Mouse (Mus musculus) heart, adult 2 months (tissue): Measurements from ENCODE around the gene Rasip1.

Experiments used
- CTCF ChIP-seq: fragments of 200-600 bp; IDR thresholded peaks from 2 replicates; pipeline ENCODE4 v1.8.1; 2022; ENCODE audit warnings: antibody characterized with exemption, mild to moderate bottlenecking, moderate library complexity
- EP300 ChIP-seq: fragments of 200-500 bp; IDR thresholded peaks from 2 replicates; pipeline ENCODE4 v1.6.1; 2011; ENCODE audit warnings: low read depth, low read length, control low read depth; ENCODE audit not compliant: insufficient read depth

DNA sequence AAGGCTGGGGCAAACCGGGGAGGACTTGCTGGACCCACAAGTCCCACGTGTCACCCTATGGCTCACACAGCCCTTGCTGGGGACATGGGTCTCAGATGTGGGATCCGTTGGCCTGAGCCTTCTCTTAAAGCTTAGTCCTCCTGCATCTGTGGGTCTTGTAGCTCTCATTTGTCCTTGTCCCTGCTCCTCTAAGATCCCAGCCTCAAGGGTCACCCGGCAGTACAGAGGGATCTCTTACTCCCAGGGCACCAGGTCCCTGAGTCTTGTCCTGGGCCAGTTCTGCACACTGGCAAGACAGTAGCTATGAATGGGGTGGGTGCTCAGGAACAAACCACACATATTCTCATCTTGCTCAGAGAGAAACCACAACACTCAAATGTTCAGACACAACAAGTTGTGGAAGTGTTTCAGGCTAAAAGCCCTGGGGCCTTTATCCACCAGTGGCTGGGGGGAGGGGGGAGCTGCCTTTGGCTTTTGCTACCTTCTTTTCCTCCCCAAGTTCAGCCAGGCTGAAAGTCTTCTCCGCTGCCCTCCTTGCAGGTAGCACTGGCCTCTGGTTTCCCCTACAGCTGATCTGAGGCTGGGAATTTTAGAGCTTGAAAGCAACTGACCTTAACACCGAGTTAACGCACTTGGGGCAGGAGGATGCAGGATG, 56.2 kb downstream of the Rasip1 start, which contains the start of gene Ntn5:
- TF ChIP-seq CTCF (no peak), EP300 (no peak)
